Mouse (Mus musculus) urinary bladder, postnatal 14 days (tissue): ENCODE results near the gene Cd55.
"Not testable (repeated sequence)": the region's sequence is repeated elsewhere in the genome, so short reads cannot be mapped to it uniquely, and the experiment has no call there.

Experiments
- DNase-seq: peaks from one replicate; pipeline ENCODE4 v3.0.0; 2021; ENCODE audit warnings: low spot score

The Cd55 gene

GRCm38 (mm10) chr1:130462084-130462861, at the start of gene Cd55:
Gene Cd55 (minus strand): TSS chr1:130462744.
- DNase-seq, result peak; percentile 89

- DNase-seq, result peak; percentile 51
These were observed 49.4 kb upstream of the Cd55 start for GRCm38 (mm10) chr1:130511823-130512370.

GRCm38 (mm10) chr1:130508957-130509350, 46.4 kb upstream of the Cd55 start:
- DNase-seq, result no peak

- DNase-seq, result peak; percentile 33
These were observed 45.7 kb upstream of the Cd55 start for GRCm38 (mm10) chr1:130508030-130508956.

GRCm38 (mm10) chr1:130507408-130507807, 44.9 kb upstream of the Cd55 start:
- DNase-seq, result no peak

GRCm38 (mm10) chr1:130499962-130500361, 37.4 kb upstream of the Cd55 start:
- no peak for DNase-seq

GRCm38 (mm10) chr1:130498331-130498730, 35.8 kb upstream of the Cd55 start:
- DNase-seq, result no peak

GRCm38 (mm10) chr1:130486816-130487545, 24.4 kb upstream of the Cd55 start:
- DNase-seq, result no peak

GRCm38 (mm10) chr1:130485828-130486620, 23.5 kb upstream of the Cd55 start:
- peak; percentile 26 for DNase-seq

- DNase-seq, result no peak
These were observed 22.8 kb upstream of the Cd55 start for GRCm38 (mm10) chr1:130485376-130485775.

- DNase-seq, result no peak
These were observed 12.4 kb upstream of the Cd55 start for GRCm38 (mm10) chr1:130474936-130475335.

- peak; percentile 20 for DNase-seq
These were observed 11.7 kb upstream of the Cd55 start for GRCm38 (mm10) chr1:130474226-130474625.

GRCm38 (mm10) chr1:130470074-130470473, 7.5 kb upstream of the Cd55 start:
- no peak for DNase-seq

- DNase-seq, result no peak
These were observed 4.9 kb upstream of the Cd55 start for GRCm38 (mm10) chr1:130467453-130467852.

- no peak for DNase-seq
These were observed 1.6 kb upstream of the Cd55 start for GRCm38 (mm10) chr1:130464173-130464572.

GRCm38 (mm10) chr1:130462867-130463266, 323 bp upstream of the Cd55 start:
- no peak for DNase-seq

- DNase-seq, result no peak
These were observed 7.4 kb downstream of the Cd55 start for GRCm38 (mm10) chr1:130455111-130455510.

GRCm38 (mm10) chr1:130442930-130443329, 19.6 kb downstream of the Cd55 start:
- not testable (repeated sequence) for DNase-seq

GRCm38 (mm10) chr1:130430920-130431319, 31.6 kb downstream of the Cd55 start:
- no peak for DNase-seq

GRCm38 (mm10) chr1:130428667-130429066, 33.9 kb downstream of the Cd55 start:
- DNase-seq, result not testable (repeated sequence)
